Mouse (Mus musculus) right cerebral cortex, adult 18-20 months (tissue): ENCODE data around the gene Ism2.
"Not testable (repeated sequence)": the region's sequence is repeated elsewhere in the genome, so short reads cannot be mapped to it uniquely, and the experiment has no call there.

Source experiments
- DNase-seq: peaks from one replicate; pipeline ENCODE4 v3.0.0; 2022; ENCODE audit warnings: mixed read lengths

Gene Ism2

DNA sequence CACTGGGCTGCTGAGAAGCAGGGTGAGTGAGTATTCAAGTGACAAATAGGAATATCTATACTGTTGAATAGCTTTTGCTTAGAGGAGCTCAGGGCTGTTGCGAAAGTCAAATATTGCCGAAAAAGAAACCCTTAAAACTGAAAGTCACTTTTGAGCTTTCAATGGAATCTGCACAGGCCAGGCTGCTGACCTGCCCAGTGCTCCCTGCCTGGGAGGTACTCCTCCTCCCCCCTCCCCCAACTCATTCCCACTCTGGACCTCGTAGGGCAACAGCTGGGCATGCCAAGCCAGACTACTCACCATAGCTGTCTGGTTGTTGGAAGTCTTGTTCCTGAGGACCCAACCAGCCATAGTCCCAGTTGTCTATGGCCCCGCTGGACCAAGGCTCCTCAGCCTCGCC, 14.8 kb downstream of the Ism2 start:
- no peak for DNase-seq

DNA sequence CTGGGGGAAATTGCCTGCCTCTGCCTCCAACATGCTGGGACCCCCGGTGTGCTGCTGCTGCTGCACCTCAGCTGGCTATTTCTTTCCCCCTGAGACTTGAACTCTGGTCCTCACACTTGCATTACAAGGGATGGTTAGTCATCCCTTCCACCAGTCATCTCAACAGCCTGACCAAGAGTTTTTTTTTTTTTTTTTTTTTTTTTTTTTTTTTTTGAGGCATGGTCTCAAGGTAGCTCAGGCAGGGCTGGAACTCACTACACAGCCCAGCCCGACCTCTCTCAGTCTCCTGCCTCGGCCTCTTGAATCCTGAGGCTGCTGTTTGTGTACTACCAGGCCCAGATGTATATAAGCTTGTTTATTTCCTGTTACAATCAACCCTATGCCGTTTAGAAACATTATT, 15.2 kb downstream of the Ism2 start:
- no peak for DNase-seq

DNA sequence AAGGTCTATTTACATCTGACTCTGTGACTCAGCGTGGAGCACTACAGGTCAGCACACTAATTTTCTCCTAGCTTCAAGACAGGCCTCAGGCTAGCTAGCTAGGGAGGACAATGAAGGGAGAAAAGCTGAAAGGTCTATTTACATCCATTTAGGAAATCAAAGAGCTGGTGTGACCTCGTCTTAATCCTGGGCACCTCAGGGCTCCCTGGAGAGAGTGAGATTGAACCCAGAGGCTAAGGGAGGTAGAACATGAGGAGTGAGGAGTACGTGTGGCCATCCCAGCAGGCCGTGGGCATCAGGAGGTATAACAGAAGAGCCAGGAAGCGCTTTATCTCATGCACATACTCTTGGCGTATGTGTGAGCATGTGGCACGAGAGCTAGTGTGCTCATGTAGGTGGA, 15.8 kb downstream of the Ism2 start:
- DNase-seq, result no peak

DNA sequence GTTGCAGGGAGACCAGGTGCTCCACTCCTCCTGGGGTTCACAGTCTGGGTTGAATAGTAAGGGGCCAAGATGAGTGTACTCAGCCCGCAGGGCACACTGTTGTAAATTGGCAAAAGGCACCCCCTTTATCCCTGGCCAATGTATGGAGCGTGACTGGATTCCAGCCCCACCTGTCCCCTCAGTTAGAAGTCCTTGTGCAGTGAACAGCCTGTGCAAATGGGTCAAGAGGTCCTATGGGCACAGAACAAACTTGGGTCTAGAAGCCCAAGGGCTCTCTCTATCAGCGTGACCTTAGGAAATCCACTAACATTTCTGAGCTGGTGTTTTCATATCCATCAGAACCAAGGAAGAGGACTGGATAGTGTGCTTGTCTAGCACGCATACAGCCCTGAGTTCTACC, 16.8 kb downstream of the Ism2 start:
- DNase-seq, result no peak

DNA sequence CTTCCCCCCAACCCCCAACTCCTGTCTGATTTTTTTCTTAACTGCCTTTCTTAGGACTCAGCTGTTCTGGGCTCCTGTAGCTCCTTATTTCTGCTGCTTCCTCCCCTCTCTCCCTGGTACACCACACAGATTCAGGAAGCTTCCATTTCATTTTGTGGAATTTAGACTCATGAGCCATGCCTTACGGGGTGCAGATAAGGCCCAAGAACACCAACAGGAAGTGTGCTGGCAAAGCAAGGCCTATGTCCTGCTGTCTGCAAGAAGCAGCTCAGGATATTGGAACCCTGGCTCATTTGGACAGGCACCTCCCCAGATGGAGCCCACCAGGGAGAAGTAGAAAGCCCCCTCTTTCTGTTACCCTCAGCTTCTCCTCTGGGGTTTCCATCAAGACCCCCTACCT, 17.7 kb downstream of the Ism2 start:
- no peak for DNase-seq

DNA sequence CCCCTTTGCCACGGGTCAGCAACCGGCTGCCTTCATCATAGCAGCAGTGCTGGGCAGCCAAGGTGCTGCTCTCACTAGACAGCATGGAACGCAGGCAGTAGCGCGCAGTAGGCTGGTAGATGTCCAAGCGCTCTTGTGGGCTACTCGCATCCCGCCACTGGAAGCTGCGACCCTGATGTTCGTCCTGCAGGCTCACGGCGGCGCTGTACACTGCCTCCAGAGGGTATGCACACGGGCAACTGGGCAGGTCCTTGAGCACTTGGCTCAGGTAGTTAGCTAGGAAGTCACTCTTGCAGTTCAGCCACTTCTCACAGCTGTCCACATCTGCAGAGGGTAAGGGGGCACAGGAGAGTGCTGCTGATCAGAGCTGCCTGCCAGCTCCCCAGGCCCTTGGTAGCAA, 19.6 kb downstream of the Ism2 start:
- DNase-seq, result no peak

DNA sequence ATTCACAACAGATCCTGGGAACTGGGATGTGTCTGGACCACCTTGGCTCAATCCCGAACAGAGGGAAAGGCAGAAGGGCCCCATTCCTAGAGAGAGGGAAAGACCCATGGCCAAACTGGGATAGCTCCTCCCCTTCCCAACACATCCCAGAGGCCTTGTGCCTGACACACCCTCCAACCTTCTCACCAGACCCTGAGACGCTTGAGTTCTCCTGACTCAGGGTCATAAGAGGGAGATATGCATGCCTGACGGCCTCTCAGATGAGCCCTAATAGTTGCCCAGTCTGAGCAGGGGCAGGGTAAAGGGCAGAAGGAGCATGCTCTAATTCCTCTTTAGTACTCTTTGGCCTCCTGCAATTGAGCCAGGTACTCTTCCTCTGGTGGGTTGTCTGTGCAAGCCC, 20.2 kb downstream of the Ism2 start:
- DNase-seq, result no peak

DNA sequence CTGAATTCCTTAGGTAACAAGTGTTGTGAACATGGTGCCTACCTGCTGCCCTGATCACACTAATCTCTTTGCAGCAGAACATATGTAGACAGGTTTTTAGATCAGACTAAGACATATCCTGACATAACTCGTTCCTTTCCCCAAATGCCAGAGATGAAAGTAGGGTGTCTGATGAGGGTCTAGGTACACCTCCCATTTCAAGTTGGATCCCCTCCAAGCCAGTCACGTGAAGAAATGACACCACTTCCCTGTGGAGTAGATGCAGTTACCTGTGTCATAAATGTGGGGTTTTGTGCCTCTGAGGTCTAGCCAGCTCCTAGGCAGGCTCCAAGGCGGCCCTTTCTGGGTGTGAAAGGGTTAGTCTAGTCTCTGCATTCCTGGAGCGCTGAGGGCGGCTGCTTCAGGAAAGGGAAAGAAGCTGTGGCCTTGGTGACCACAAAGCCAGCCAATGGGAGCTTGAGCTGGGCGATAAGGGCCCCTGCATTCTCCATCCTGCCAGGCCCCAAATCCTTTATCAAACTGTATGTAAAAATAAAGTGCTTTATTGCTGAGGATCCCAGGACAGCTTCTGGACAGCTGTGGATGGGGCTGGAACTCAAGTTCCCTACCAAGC, 21.3 kb downstream of the Ism2 start:
- no peak for DNase-seq

DNA sequence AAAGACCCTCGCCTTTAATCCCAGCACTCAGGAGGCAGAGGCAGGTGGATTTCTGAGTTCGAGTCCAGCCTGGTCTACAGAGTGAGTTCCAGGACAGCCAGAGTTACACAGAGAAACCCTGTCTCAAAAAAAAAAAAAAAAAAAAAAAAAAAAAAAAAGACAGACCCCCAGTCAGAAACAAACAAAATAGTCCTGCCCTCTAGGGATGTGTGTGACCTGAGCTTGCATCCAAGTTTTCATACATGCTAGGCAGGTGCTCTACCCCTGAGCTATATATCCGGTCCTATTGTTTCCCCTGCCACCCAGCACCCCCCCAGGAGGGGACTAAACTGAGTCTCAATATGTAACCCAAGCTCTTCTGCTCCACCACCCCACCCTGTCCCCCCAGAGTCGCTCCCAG, 22.3 kb downstream of the Ism2 start:
- DNase-seq, result not testable (repeated sequence)

DNA sequence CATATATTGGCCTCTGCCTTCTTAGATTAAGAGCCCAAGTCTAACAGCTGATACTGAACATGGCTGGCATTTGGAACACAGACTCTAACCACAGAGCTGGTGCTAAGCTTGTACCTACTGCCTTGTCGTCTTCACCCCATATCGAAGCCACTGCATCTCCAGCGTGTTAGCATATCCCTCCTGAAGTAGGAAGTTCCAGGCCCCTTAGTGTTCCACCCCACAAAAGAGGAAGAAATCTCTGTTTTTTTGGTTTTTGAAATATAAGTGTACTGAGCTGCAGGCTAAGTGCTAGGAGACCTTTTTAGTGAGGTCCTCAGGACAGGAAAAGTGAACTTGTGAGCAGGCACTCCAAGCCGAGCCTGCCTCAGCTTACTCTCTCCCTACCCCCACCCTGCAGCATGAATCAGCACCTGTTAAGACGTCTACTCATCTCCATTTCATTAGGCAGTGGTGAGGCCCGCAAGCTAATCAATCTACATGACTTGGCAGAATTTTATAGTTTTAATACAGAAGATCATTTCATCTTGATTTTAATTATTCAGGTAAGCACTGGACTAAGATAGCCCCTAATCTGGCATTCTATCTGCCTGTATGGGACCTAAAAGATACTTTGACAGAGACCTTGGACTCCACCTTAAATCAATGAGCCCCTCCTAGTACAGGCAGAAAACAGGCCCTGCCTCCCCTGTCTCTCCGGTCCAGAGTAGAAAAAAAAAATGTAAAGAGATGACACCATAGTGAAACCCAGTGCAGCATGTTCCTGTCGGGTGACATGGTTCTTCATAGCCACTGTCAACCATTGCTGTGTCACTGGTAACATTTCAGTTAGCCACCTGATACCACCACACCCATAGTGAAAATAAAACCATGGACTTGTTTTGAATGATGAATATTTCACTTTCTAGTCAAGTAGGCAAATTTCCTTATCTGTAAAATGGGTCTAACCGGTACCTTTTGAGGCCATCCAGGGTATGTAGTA, 24.4 kb downstream of the Ism2 start:
- DNase-seq, result no peak

DNA sequence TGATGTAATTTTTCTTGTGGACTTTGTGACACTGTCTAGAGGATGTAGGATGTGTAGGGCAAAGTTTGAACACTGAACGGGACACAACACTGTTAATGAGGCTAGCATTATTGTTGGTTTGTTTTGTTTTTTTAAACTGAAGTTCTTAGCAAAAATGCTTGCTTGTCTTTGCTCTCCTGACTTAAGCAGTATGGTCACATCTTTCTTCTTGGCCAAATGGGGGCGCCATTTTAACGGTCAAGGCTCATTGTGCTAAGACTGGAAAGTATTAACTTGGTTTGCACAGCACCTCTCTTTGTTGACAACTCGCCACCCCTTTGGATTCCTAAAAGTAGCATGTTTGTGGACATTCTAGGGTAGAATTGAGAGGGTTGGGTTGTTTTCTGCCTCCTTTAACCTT, 31.8 kb downstream of the Ism2 start:
- peak; percentile 18 for DNase-seq

DNA sequence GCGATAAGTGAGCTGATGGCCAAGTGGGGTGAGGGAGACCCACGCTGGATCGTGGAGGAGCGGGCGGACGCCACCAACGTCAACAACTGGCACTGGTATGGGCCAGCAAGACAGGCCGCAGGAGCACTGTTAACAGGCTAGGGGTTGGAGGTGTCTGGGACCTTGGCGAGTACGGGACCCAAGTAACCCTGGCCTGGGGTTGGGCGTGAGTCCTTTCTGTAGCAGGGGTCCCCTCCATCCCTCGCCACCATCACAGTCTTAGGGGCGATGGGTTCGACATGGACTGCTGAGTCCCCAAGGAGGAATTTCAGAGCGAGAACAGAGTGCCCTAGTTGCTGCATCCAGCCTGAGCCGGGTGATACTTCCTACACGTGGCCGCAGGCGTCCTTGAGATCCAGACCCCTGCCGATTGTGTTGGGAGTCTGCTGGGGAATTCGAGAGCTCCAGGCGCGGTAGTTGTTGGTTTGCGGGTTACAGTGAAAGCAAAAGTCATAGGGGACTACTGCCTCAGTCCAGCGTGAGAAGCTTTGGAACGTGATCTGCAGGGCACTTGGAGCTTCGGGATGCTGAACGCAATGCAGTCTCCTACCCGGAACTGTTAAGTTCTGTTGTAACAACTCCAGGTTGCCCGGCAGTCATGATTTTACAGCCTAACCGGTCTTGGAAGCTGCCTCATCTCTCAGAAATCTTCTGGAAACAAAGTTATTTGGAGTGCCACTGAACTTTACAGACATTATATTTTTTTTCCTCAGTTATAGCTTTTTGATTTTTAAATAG, 32.5 kb downstream of the Ism2 start:
- no peak for DNase-seq

DNA sequence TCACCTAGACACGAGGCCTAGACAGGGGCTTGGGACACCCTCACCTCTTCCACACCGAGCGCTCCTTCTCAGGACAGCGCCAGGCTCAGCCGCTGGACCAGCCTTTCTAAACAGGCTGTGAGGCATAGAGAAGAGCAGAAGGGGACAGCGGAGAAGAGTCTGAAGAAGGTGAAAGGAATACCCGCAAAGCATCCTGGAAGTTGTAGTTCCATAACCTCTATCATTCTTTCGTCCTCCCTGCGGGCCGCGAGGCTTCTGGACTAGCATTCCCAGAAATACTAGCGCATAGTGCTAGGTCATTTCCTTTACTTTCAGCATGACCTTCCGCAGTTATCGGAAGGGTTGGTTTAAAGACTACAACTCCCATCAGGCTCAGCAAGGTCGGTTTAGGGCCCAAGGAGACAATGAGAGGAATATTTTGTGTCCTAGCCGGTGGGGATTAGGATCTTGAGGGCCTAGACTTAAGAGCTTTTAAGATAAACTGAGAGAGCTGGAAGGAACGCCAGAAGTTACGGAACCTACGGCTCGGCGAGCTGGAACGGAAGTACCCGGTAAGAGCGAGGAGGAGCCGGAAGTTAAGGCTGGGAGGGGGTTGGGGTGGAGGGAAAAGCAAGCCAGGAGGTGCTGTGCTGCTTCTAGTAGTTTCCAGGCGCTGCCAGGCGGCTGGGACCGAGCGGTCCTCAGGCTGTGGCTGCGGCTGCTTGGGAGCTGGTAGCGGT, 33.2 kb downstream of the Ism2 start, which contains the start of the genes Vipas39 and Ahsa1:
Vipas39 (minus strand) TSS at position 149 of the 719 bp plus-strand sequence.
Ahsa1 (plus strand) TSS at position 372 of the 719 bp plus-strand sequence.
- DNase-seq, result peak; percentile 95

DNA sequence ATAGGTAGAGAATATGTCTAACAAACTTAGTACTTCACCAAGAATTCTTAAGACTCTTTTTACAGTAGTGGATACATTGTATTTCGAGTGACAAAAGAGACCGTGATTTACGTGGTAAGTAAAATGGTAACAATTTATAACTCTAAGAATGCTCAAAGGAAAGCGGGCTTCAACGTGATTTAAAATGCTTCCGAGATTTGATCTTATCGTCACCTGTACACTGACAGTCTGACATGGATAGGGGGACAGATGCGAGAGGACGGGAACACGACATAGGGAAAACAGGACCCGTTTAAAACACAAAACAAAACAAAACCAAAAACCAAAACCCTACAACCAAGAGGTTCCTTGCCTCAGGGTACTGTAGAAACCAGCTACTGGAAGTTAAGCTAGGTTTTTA, 34.1 kb downstream of the Ism2 start:
- no peak for DNase-seq

DNA sequence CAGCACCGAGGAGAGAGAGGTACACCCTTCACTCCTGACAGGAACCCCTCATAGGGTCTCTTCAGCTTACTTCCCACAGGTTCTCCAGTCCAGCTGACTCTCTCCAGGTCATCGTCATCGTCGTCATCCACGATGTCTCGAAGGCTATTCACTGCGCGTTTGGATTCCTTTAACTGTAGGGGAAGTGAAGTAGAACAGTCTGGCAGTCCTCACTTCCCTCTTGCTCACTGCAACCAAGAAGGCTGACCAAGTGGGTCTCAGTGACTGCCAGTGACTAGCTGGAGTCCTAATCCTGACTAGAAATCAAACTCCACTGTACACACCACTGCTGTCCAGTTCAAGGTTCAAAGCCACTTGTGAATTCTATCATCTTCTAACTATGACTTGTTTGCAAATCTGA, 38.9 kb downstream of the Ism2 start:
- no peak for DNase-seq

DNA sequence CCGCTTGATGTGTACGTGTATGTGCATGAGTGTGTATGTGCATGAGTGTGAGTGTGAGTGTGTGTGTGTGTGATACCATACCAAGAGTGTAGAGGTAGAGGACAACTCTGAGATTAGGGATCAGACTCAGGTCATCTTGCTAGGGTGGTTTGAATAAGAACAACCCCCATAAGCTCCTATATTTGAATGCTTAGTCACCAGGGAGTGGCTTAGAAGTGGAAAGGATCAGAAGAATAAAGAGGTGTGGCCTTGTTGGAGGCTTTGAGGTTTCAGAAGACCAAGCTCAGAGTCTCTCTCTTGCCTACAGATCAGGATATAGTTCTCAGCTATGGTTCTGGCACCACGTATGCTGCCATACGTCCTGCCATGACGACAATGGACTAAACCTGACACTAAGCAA, 42.9 kb downstream of the Ism2 start:
- no peak for DNase-seq

DNA sequence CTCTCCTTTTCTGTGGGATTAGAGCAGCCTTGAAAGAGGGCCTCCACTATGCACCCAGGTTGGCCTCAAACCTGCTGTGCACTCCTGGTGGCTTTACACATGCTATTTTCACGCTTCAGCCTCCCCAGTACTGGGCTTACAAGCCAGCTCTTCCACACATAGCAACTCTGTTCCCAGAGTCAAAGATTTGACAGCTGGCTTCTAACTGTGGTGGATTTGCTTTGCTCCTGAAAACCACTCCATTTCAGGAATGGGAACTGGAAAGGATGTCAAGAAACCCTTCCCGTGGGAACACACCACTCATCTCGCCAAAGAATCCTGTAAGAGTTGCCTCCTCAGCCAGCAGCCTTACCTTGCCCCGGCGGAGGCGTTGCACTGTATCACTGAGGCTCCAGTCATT, 45.6 kb downstream of the Ism2 start:
- peak; percentile 24 for DNase-seq

DNA sequence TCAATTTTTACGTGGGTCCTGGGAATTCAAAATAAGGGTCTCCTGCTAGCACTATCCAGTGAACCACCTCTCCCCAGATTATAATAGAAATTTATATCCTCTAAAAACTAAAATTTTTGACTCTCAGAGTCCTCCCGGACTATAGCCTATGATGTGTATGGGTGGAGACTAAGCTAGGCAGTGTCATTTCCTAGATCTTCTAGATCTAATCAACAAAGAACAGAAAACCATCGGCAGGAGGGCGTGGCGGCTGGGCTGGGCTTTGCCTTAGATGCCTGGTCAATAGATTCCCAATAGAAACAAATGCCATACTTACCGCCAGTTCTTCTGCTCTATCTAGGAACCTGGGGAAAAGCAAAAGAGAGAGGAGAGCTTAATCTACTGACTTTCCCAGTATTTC, 49.3 kb downstream of the Ism2 start:
- no peak for DNase-seq

DNA sequence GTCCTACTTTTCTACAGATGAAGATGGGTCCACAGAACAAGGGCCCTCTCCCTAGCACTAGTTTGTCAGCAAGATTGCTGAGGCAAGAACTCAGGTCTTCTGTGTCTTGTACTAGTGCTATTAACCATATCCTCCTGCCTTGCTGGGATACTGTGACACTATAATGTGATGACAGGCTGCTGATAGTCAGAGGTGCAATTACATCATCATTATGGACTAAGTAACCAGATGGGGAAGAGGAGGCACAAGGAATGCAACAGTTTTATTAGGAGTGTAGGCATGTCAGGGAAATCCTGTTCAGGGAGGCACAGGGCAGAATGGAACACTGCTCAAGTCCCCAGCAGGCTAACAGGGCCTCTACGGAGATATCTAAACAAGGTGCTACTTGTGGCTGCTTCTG, 60.9 kb downstream of the Ism2 start, which contains the start of gene Noxred1:
Noxred1 (minus strand) TSS at position 101 of the 400 bp plus-strand sequence.
- no peak for DNase-seq

DNA sequence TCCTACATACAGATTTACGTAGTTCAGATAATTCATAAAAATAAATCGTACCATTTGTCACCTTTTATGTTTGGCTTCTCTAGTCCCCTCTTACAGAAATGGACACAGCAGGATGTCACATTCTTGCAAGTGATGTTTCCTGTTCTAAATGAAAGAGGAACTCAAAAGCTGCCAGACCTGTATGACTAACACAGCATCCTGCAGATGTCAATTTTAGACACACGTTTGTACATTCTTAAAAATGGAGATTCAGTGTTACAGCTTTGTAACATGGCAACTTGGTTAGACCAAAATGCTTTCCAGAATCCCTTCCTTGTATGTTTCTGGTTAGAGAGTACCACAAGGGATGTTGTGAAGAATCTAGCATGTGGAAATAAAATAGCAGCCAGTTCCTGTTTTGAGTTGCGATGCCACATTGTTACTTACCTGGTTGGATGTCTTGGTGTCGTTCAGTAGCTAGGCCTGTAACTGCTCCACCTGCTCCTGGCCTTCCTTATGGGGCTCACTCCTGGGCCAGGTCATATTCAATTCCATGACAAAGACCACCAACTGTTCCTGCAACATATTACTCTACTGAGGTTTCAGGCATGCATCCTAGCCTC, 62.5 kb downstream of the Ism2 start:
- DNase-seq, result no peak

DNA sequence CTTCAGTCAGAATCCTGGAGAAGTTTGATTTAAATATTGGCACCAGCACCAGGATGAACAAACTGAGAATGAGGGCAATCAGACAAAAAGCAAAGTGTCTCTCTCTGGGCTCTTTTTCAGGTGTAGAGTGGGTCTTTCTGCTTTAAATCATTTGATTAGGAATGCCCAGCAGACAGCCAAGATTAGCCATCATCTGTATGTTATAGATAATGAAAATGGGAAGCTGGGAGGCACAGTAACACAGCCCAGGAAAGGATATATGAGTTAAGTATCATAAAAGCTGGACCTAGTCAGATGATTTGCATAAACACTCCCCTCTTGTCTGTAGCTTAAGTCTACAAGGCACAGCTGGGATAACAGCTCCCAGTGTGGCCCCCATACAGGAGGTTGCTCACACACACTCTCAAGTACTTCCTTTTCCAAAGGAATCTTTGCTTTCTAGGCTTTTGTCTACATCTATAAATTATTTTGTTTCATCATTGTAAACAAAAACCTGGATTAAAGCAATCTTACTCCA, 69.1 kb downstream of the Ism2 start:
- DNase-seq, result no peak

DNA sequence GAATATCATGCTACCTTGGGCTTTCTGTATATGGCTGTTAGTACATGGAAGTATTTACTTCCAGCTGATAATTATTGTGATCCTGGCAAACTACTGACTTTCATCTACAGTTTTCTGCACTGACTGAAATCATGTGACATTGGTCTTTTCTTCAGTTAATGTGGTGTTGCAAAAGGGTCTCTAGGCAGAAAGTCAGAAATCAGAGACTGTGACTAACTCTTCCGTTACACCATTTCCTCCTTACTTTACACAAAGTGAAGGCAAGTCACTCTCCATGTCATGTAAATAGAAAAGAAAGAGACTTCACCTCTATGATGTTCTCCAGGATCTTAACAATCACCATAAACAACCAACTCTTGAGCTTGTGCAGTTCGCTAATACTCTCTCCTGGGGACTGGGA, 69.9 kb downstream of the Ism2 start:
- no peak for DNase-seq
